Mouse (Mus musculus): ENCODE data around the gene Eif4ebp2. TPM values are rescaled to one million over a fixed set of nuclear protein-coding genes. Genes with fewer than 3 reads are reported as not detected.

The Eif4ebp2 gene
- polyA plus RNA-seq, 1 experiment = 71.1 TPM

DNA sequence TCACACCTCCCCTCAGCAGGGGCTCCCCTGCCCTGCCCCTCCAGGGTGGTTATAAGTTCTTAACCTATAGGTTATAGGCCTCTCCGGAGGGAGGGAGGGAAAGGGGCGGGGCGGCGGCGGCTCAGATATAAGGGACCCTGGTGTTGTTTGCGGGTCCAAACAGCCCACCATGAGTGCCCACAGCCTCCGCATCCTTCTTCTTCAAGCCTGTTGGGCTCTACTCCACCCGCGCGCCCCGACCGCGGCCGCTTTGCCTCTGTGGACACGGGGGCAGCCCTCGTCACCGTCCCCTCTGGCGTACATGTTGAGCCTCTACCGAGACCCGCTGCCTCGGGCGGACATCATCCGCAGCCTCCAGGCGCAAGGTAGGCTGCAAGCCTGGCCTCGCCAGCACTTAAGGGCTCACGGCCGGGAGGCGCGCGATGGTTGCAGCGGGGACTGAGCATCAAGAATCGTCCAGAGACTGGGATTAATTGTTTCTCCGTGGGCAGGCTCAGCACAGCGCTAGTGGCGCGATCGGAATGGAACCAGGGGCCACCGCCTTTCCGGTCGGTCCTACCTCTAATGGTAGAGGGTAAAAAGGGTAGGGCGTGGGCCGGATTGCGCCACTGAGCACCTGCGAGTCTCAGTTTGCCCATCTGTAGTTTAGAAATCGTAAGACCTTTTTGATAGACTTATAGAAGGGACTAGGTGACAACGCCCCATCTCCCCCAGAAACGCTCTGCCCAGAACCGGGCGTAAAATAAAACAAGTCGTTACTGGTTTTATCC lies 34.1 kb downstream of the Eif4ebp2 start:
- no peak for DNase-seq (ENCODE audit: low read depth)

DNA sequence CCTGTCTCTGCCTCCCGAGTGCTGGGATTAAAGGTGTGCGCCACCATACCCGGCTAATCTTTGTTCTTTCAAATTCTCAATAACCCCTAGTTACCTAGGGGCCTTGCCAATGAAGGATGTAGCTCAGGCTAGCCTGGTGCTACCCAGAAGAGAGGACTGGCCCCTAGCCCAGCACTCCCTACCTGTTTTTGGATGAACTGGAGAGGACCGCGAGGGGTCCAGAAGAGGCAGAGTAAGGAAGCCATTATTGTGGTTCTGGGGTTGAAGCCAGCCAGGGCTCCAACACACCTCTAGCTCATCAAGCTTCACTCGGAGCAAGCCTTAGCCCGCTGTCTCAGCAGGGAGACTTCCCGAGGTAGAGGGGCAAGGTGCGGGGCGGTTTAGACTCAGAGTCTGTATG lies 34.8 kb downstream of the Eif4ebp2 start, which contains the start of gene Nodal:
Nodal (plus strand) TSS at position 301 of the 400 bp plus-strand sequence.
- DNase-seq (ENCODE audit: low read depth) = no peak

- no peak for DNase-seq (ENCODE audit: low read depth)
Observed at GRCm38 (mm10) chr10:61417046-61417445, 35.4 kb downstream of the Eif4ebp2 start.

DNA sequence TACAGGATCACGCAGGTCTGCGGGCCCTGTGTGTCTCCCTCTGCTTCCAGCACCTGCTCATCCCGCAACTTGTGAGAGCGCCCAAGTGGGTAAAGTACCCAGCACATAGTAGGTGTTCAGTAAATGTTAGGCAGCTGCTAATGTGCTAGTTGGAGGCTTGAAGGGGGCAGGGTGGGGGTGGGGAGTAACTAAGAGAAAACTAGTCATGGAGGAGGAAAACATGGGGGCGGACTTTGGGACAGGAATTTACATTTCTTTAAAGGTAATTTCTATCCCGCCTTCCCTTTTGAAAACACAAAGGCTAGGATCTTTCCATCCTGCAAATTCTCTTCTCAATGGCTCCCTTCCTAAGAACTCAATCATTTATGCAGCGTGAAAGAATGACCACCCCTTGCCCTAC lies 35.9 kb downstream of the Eif4ebp2 start:
- DNase-seq (ENCODE audit: low read depth) = no peak

GRCm38 (mm10) chr10:61415890-61416289 lies 36.6 kb downstream of the Eif4ebp2 start:
- no peak for DNase-seq (ENCODE audit: low read depth)

- no peak for DNase-seq (ENCODE audit: low read depth)
Observed at GRCm38 (mm10) chr10:61415240-61415639, 37.2 kb downstream of the Eif4ebp2 start.

GRCm38 (mm10) chr10:61412910-61413625 lies 39.4 kb downstream of the Eif4ebp2 start:
- DNase-seq (ENCODE audit: low read depth) = no peak

DNA sequence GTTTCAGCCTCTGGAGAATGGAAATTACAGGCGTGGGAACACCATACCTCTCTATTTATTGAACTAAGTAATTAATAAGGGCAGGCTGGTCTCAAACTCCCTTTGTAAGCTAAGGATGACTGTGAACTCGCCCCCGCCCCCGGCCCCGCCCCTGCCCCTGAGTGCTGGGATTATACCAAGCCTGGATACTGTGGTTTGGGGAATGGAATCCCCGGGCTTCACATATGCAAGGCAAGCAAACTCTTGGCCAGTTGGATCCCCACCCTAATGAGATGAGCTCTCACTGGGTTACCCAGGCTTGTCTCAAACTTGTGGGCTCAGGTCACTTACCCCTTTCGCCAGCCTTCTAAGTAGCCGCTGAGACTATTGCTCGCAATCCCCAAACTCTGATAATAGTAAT lies 42.3 kb downstream of the Eif4ebp2 start:
- DNase-seq (ENCODE audit: low read depth) = no peak

- DNase-seq (ENCODE audit: low read depth) = no peak
Observed at GRCm38 (mm10) chr10:61409776-61410175, 42.7 kb downstream of the Eif4ebp2 start.

DNA sequence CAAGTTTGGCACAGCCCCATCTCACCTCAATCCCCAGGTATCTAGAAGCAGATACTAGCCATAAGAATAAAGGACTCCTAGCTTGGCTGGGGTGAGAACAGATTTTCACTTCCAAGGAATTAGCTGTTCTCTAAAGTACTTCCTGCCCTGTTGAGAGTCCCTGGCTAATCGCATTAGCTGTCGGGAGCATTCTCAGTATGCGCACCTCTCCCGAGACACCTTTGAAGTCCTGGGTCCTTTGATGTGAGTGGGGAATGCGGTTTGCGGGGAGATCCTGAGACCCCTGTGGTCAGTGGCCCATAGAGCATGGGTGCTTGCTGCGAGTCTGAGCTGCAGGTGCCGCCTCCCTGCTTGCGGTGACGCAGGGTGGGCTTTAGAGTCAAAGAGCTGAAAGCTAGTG lies 46.5 kb downstream of the Eif4ebp2 start:
- DNase-seq (ENCODE audit: low read depth) = no peak

DNA sequence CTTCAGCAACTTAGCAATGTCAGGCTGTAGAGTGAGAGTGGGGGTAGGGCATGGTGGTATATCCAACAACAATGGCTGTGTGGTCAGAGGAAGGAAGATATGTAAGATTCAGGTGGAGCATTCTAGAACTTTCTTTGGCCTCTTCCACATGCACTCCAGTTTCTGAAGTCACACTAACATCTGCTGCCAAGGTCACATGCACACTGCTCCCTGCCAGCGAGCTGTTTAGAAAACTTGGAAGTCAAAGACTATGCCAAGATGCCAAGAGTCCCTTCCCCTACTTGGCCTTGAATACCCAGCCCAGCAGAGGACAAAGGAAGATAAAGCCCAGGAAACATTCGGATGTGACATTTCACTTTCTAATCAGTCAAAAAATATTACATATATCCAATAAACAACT lies 49.5 kb downstream of the Eif4ebp2 start:
- no peak for DNase-seq (ENCODE audit: low read depth)

DNA sequence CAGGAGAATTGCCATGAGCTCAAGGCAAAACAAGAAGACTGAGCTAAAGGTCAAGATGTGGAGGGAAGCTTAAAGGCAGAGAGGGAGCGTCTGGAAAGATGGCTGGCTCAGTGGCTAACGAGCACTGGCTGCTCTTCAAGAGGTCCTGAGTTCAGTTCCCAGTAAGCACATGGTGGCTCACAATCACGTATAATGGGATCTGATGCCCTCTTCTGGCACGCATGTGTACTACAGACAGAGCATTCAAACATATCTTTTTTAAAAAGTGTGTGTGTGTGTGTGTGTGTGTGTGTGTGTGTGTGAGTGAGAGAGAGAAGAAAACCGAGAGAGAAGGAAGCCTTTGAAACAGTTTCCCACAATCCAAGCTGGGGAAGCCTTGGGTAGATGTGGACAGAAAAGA lies 50.0 kb downstream of the Eif4ebp2 start:
- no peak for DNase-seq (ENCODE audit: low read depth)

- no peak for DNase-seq (ENCODE audit: low read depth)
Observed at GRCm38 (mm10) chr10:61400407-61400806, 52.1 kb downstream of the Eif4ebp2 start.

- no peak for DNase-seq (ENCODE audit: low read depth)
Observed at GRCm38 (mm10) chr10:61399156-61399734, 53.2 kb downstream of the Eif4ebp2 start.

- no peak for DNase-seq (ENCODE audit: low read depth)
Observed at GRCm38 (mm10) chr10:61398125-61398524, 54.3 kb downstream of the Eif4ebp2 start.

DNA sequence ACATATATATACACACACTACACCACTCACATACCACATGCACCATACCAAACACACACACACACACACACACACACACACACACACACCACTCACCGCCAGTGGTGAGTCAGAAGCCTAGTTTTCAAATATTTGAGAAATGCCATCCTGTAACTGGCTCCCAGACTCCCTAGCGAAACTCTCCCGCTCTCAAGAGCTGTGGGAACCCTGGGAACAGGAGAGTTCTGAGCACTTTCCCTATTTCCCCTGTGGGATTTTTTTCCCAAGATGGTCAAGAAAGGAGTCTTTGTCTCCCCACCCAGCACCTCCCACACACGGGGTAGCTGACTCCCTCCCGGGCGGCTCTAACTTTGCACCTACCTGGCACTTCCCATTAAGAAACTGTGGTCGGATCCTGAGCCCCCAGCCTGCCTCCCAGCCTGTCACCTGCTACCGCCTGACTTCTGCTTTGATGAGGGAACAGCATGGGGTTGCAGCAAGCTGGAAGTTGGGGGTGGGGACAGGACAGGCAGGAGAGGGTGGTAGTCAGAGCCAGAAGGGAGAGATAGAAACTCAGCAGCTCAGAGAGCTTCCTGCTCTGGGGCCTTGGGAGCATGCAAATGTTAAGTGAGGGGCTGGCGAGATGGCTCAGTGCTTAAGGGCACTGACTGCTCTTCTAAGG lies 57.9 kb downstream of the Eif4ebp2 start:
- no peak for DNase-seq (ENCODE audit: low read depth)

- DNase-seq (ENCODE audit: low read depth) = no peak
Observed at GRCm38 (mm10) chr10:61392584-61392983, 59.9 kb downstream of the Eif4ebp2 start.

- DNase-seq (ENCODE audit: low read depth) = no peak
Observed at GRCm38 (mm10) chr10:61390148-61390547, 62.3 kb downstream of the Eif4ebp2 start.

DNA sequence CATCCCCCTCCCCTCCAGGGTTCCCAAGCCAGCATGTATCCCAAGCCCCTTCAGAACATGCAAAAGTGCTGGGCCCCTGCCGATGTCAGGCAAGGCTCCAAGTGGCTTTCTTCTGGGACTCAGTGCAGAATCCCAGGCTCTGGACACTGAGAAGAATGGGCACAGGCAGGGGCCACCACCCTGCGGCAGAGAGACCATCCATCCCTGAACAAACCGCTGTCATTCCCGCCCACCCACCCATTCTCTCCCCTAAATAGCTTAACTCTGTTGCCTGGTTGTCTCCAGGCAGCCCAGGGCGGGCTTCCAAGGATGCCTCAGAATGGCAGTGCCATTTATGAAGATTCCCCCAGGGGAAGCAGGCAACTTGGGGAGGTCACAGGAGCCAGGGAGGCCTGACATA lies 63.4 kb downstream of the Eif4ebp2 start:
- no peak for DNase-seq (ENCODE audit: low read depth)

DNA sequence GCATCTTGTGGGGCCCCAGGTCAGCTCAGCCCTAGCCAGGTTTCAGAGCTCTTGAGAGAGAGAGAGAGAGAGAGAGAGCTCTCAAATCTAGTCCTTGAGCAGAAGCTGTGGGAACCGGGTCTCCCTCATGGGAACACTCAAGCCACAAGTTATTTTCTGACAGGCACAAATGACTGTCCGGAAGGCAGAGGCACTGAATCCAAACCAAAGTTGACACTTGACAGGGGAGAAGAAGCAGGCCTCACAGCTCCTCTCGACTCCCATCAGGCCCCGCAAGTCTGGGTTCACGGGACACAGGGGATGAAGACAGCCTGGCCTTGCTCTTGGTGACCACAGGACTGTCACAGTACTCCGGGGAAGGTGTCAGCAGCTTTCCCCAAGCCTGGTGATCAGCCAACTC lies 66.2 kb downstream of the Eif4ebp2 start:
- no peak for DNase-seq (ENCODE audit: low read depth)

DNA sequence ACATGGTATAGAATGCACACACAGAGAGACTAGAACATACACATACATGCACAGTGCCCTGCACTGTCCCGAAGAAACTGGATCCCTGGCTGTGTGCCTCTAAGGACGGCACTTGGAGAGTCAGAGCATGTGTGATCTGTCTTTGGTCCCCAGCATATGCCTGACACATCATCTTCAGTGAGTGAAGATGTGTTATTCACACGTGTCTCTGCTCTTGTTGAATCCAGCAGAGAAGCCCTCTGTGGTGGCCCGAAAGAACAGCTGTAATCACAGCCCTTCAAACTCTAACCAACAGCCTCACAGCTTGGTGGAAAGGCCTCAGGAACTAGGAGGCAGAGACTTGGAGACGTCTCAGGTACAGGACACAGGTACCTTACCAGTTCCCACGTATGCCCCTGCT lies 67.3 kb downstream of the Eif4ebp2 start:
- DNase-seq (ENCODE audit: low read depth) = no peak

- no peak for DNase-seq (ENCODE audit: low read depth)
Observed at GRCm38 (mm10) chr10:61383715-61384047, 68.8 kb downstream of the Eif4ebp2 start.

Data from gonadal fat pad, adult 2 months (tissue).